Mouse (Mus musculus): ENCODE data around the gene Hist1h2an. TPM values are rescaled to one million over a fixed set of nuclear protein-coding genes. Genes with fewer than 3 reads are reported as not detected.
"Not testable (repeated sequence)": the region's sequence is repeated elsewhere in the genome, so short reads cannot be mapped to it uniquely, and the experiment has no call there.

The Hist1h2an gene
- total RNA-seq (2021), result 1 to 10 TPM; 1.0 to 2.0 TPM
- long read RNA-seq, experiment 1, result 0 reads
- long read RNA-seq, experiment 2, result 0 reads

- DNase-seq, result peak; percentile 62 to 70
- intact Hi-C loops (cut with DNase I), result loop anchor here (10.0 kb wide), 1 partner anchor 72 kb away; the partner anchor contains the start of genes Hist1h2ai, Hist1h2bl and Hist1h3h
These were observed at the start of gene Hist1h2an, which contains the start of gene Hist1h2bp for GRCm38 (mm10) chr13:21786899-21787629. Gene Hist1h2an, minus strand, starts transcription at chr13:21787218. Gene Hist1h2bp, plus strand, starts transcription at chr13:21787461.

- intact Hi-C loops (cut with DNase I); DNase-seq: not testable (repeated sequence)
These were observed 46.4 kb upstream of the Hist1h2an start, which contains the start of the genes Hist1h2ap and Hist1h2br for GRCm38 (mm10) chr13:21833461-21833860. Gene Hist1h2ap, minus strand, starts transcription at chr13:21833507. Gene Hist1h2br, plus strand, starts transcription at chr13:21833743.

DNA sequence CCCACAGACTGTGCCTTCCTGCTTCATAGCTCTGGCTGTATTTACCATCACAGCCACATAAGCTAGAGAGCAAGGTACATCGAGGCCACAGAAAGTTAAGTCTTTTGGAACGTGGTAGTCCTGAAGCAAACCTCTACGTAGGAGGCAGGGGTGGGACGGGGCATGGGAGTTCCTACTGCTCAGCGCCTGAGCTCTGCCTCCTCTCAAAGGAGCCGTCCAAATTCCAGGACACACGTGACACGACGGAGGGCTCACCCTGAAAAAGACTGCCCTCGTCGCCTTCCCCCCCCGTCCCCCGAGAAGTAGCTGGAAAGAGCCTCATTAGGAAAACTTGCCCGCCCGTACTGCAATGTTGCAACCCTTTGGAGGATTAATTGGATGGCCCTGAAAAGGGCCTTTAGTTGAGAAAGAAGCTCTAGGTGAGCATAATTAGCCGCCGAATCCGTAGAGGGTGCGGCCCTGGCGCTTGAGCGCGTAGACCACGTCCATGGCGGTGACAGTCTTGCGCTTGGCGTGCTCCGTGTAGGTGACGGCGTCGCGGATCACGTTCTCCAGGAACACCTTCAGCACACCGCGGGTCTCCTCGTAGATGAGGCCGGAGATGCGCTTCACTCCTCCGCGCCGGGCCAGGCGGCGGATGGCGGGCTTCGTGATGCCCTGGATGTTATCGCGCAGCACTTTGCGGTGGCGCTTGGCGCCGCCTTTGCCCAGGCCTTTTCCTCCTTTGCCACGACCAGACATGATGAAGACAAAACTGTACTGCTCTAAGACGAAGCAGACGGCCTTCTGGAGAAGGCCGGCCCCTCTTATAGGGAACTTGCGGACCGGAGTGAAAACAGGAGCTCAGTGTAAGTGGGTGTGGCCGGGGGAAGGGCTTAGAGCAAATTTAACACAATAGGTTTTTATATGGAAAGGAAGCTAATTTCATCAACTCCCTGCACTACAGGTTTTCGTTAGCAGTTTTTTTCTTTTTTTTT is 44.7 kb upstream of the Hist1h2an start, which contains the start of gene Hist1h4n:
Hist1h4n (minus strand) TSS at position 779 of the 977 bp plus-strand sequence.
- not testable (repeated sequence) for DNase-seq

GRCm38 (mm10) chr13:21830344-21830743 is 43.3 kb upstream of the Hist1h2an start:
- intact Hi-C loops (cut with DNase I), result no loop called here
- no peak for DNase-seq

More for the DNA sequence above, 44.7 kb upstream of the Hist1h2an start, which contains the start of gene Hist1h4n:
- intact Hi-C loops (cut with DNase I), result not testable (repeated sequence)

DNA sequence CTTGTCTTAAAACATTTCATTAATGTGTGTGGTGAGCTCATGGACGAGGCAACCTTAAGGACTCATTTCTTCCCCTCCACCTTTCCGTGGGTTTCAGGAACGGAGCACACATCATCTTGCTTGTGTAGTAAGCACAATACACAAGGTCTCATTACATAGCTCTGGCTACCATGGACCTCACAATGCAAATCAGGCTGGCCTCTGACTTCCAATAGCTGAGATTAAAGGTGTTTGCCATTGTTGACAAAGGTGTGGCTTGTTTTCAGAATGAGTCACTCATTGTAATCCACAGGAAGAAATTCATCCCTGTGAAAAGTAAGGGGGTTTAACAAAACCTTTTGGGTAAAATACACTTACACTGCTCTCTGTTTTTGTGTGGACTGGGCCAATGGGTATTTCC is 41.5 kb upstream of the Hist1h2an start:
- DNase-seq, result no peak
- intact Hi-C loops (cut with DNase I), result loop anchor here (10.0 kb wide), 2 partner anchors 206 to 1786 kb away; partner anchors contain the start of genes Hist1h2ah and Hist1h2bk

DNA sequence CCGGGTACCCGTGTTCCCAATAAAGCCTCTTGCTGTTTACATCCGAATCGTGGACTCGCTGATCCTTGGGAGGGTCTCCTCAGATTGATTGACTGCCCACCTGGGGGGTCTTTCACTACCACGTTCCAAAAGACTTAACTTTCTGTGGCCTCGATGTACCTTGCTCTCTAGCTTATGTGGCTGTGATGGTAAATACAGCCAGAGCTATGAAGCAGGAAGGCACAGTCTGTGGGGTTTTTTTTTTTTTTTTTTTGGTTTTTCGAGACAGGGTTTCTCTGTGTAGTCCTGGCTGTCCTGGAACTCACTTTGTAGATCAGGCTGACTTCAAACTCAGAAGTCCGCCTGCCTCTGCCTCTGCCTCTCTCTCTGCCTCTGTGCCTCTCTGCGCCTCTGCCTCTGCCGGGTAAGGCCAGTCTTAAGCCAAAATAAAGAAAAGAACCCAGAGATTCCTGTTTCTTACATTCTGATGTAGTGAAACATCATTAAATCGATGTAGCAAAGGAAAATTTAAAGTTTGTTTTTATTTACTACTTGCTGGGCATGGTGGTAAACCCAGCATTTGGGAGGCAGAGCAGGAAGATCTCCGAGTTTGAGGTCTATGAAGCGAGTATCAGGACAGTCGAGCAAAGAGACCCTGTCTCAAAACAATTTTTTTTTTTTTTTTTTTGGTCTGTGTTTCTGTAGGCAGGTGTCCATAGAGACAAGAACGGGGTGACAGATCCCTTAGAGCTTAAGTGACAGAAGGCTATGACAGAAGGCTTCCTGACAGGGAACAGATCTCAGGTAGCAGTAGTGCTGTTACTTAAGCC is 33.3 kb upstream of the Hist1h2an start:
- intact Hi-C loops (cut with DNase I), result loop anchor here (10.0 kb wide), 2 partner anchors 215 to 1795 kb away; partner anchors contain the start of genes Hist1h2ah and Hist1h2bk
- DNase-seq, result not testable (repeated sequence)

DNA sequence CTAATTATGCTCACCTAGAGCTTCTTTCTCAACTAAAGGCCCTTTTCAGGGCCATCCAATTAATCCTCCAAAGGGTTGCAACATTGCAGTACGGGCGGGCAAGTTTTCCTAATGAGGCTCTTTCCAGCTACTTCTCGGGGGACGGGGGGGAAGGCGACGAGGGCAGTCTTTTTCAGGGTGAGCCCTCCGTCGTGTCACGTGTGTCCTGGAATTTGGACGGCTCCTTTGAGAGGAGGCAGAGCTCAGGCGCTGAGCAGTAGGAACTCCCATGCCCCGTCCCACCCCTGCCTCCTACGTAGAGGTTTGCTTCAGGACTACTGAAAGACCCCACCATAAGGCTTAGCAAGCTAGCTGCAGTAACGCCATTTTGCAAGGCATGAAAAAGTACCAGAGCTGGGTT is 25.1 kb upstream of the Hist1h2an start:
- DNase-seq; intact Hi-C loops (cut with DNase I): not testable (repeated sequence)

GRCm38 (mm10) chr13:21811539-21811938 is 24.5 kb upstream of the Hist1h2an start, which contains the start of gene Hist1h4m:
Gene Hist1h4m, plus strand, starts transcription at chr13:21811746.
- intact Hi-C loops (cut with DNase I); DNase-seq: not testable (repeated sequence)

DNA sequence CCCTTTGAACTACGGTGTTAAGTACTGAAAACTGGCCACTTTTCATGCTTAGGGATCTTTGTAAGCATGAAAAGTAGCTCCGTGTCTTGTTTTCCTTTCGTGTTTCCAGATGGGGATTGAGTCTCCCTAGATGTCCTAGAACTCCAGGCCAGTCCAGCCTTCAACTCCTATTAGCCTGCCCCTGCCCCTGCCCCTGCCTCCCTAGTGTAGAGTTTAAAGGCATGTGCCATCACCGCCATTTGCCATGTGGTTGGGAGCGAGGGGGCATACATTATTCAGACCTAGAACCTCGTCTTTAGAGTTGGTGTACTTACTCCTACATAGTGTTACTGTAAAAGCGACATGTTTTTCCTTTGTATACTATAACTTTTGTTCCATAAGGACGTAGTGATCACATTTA is 24.1 kb upstream of the Hist1h2an start:
- intact Hi-C loops (cut with DNase I); DNase-seq: not testable (repeated sequence)

- DNase-seq; intact Hi-C loops (cut with DNase I): not testable (repeated sequence)
These were observed 23.1 kb upstream of the Hist1h2an start, which contains the start of the genes Hist1h2bq and Hist1h2ao for GRCm38 (mm10) chr13:21810073-21810472. Gene Hist1h2bq, minus strand, starts transcription at chr13:21810197. Gene Hist1h2ao, plus strand, starts transcription at chr13:21810465.

GRCm38 (mm10) chr13:21803058-21803457 is 16.0 kb upstream of the Hist1h2an start:
- DNase-seq; intact Hi-C loops (cut with DNase I): not testable (repeated sequence)

DNA sequence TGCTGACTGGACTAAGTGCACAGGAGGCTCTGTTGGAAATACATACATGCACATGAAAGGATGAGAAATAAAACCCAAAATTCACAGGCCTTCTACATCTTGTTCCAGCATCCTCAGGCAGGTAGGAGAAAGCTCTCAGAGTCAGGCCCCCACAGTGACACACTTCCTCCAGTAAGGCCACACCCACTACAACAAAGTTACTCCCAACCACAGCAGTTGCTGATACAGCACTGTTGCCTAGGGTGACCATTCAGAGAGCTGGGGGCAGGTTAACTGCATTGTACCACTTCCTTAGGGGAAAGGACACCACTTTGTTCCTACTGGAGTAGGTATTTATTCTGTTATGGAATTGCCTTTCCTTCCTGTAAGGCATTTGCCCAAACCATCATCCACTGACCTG is 10.1 kb upstream of the Hist1h2an start:
- DNase-seq; intact Hi-C loops (cut with DNase I): not testable (repeated sequence)

- DNase-seq, result no peak
- intact Hi-C loops (cut with DNase I), result no loop called here
These were observed 8.6 kb upstream of the Hist1h2an start for GRCm38 (mm10) chr13:21795584-21795983.

GRCm38 (mm10) chr13:21790601-21791283 is 3.7 kb upstream of the Hist1h2an start:
- intact Hi-C loops (cut with DNase I), result no loop called here
- no peak for DNase-seq

DNA sequence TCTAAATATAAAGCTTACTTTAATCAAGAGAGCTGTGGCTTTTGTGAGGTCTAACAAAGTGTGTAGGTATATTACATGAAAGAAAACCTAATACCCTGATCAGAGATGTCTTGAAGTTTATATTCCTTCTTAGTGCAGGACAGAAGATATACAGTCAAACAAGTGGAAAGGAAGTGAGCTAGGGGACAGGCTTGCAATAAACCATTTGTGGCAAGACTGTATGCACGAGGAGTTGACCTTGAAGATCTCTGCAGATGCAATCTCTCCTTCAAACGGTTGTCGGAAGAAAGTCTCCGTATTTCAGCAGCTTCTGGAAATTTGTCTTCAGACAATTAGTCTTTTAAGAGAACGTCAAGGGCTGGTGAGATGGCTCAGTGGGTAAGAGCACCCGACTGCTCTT is 2.9 kb upstream of the Hist1h2an start:
- DNase-seq, result no peak
- intact Hi-C loops (cut with DNase I), result loop anchor here (10.0 kb wide), 1 partner anchor 75 kb away; the partner anchor contains the start of genes Hist1h2ai, Hist1h2bl and Hist1h3h

- intact Hi-C loops (cut with DNase I), result loop anchor here (10.0 kb wide), 1 partner anchor 73 kb away; the partner anchor contains the start of genes Hist1h2ai, Hist1h2bl and Hist1h3h
- DNase-seq, result no peak
These were observed 959 bp upstream of the Hist1h2an start for GRCm38 (mm10) chr13:21787760-21788593.

DNA sequence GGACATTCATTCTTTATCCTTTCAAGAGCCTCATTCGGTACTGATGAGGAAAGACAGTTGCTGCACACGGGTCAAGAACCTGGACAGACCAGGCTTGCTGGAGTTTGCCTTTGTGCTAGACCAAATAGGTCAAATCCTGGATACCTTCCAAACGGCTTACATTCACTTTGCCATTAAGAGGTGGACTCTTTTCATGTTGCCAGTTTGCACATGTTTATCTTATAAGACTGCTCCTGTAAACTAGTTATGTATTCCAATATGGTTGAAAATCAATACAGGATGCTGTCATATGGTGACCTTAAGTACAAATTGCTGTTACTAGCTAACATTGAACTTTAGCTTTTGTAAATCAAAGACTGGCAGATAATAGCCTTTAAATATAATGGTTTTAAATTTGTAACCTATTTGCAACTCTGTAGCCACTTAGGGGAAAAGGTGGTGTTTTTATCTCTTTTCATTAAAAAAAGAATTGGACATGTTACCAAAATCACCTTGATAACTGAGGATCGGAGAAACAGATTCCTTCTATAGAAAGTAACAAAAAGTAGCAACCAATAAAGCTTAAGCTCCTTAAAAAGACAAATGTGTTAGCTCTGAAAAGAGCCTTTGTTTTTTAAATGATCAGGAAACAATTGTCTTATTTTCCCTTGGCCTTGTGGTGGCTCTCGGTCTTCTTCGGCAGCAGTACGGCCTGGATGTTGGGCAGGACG is 674 bp downstream of the Hist1h2an start:
- intact Hi-C loops (cut with DNase I), result loop anchor here (10.0 kb wide), 1 partner anchor 72 kb away; the partner anchor contains the start of genes Hist1h2ai, Hist1h2bl and Hist1h3h
- DNase-seq, result no peak

Data from gastrocnemius, postnatal 36 days (tissue).